Mouse (Mus musculus) right cerebral cortex, adult 2 months (tissue): ENCODE results near the gene Gm21987.
A peak's percentile ranks its signal among the peaks of the same experiment; 100 is the strongest.

Experiments used
- DNase-seq, 2 experiments: peaks; one replicate each; pipeline ENCODE4 v3.0.0; 2021 to 2022; ENCODE audit warnings: low spot score in 2 of 2

Gene Gm21987

DNA sequence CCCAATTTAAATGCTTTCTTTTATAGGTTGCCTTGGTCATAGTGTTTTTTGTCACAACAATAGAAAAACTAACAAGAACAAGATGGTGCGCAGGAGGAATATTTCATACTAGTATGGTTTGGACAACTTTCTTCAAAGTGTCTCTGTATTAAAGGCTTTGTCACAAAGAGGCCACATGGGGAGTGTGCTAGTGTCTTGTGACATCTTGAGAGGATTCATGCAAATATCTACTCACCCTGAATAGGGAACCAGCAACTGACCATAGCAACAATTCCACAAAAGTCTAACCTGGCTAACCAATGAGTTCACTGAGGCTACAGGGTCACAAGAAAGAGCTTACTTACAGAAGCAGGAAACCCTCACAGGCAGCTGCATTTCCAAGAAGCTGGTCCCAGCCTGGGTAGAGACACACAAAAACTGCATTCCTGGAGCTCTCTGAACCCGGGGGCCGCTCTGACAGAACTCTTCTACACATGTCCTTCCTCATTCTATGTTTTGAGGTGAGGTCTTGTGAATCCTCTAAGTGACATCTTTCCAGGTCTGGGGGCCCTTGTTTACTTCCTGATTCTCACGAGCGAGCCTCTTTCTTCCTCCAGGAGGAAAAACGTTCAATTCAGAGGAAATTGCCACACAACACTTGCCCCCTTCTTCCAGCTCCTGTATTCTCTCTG lies 48.4 kb downstream of the Gm21987 start:
- no peak for DNase-seq

DNA sequence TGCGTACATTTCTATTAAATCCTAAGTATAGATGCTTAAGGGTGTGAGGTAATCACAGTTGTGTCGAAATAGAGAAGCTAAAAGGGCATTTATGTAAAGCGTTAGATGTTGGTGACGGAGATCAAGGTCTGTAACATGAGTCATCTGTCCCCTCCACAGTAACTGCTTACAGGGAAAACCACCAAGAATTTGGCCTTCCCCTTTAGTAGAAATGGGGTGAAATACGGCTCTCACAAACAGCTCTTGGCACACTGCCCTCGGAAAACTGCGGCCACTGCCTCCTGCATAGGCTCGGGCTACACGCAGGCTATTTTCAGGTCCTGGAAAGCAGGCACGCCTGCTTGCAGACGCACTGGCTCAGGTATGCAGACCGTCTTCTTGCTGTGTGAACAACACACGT lies 49.3 kb downstream of the Gm21987 start:
- DNase-seq = no peak

DNA sequence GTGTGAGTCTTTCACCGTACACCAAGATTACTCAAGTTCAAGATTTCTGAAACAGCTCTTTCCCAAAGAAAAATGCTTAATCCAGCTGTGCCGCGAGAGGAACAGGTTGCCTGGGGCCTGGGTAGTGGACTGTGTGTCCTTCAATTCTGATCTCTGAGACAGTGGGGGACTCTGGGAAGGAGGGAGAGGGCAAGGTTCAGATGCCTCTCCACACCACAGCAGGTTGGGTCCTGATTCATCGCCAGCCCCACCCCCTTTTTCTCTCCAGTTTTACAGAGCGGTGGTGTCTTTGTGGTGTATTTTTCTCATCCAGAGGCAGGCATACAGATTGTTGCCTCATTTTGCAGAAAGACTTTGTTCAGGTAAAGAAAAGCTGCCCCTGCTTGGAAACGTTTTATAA lies 51.4 kb downstream of the Gm21987 start:
- no peak for DNase-seq

DNA sequence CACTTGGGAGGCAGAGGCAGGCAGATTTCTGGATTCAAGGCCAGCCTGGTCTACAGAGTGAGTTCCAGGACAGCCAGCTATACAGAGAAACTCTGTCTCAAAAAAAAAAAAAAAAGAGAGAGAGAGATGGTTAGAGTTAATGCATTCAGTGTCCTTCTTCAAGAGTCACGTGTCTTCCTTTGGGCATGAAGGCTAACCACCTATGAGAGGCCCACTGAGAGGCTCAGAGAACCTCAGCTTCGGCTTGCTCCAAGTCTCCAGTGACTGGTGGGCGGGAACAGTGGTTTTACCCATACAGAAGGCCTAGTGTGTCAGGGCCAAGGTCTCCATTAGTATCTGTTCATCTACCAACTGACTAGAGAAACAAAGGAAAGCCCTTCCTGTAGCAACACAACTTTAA lies 52.2 kb downstream of the Gm21987 start:
- DNase-seq = no peak

DNA sequence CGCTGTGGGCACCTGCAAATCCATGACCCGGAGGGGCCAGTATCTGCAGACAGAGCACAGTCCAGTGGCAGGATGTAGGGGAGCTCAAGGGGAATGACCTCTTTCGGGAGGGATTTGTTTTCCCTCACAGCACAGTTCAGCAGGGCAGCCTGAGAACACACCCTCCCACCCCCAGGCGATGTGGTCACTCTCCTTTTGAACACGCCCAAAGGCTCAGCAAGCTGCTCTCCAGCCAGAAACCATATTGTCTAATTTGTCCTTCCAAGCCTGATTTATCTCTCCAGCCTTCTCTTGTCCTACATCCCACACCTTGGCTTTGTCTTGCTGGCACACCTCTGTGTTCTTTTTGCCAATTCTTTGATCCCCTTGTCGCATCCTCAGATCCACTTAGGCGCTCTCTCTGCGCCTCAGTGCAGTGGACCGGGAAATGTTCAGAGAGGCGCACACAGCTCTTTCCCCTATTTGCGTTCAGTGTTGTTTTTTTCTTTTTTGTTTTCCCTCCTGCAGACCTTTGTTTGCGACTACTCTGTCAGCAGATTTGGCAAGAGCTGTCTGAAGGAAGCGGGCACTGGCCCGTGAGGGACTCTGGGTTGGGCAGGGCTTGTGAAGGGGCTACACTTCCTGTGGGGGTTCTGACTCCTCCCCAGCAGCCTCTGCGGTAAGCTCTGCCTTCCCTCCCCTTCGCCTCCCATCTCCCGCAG lies 52.8 kb downstream of the Gm21987 start:
- DNase-seq = peak; percentile 14 to 30

DNA sequence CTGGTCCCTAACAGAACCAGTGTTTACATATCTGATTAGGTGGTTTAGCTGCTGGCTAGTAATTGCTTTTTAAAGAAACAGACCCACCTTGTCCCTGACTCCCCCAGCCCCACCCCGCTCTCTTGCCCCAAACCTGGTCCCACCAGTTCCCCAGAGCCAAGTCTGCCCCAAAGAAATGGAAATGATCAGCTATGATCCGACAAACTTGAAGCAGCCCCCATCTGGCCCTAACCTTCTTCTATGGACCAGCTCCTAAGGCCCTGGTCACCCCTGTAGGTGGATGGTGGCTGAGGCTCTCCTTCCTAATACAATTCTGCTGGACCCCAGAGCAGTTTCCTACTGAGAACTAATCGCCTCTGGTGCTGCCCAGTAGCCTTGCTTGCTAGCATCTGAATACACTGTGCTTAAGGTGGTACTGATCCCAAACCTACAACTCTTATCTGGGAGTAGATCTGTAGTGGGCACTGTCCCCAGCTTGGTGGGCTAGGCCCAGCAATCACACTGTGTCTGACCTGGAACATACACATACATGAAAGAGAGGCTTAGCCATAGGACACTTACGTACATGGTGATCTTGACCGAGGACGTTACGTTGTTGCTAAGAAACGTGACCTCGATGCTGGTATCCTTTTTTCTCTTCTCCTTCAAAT lies 53.6 kb downstream of the Gm21987 start:
- DNase-seq = no peak

DNA sequence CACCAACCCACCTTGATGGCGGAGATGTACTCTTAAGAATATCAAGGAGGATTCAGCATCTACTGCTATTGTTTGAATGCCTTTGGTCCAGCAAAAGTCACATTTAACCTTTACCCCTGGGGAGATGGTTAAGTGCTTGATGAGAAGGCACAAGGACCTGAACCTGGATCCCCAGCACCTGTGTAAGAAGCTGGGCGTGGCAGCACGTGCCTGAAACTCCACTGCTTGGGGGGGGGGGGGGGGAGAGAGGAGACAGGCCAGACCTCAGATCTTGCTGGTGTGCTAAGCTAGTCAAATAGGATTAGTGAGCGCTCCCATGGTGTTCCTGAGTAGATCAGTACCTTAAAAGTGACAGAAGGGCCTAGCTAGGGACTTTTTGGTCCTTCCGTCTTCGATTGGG lies 54.6 kb downstream of the Gm21987 start:
- no peak for DNase-seq

DNA sequence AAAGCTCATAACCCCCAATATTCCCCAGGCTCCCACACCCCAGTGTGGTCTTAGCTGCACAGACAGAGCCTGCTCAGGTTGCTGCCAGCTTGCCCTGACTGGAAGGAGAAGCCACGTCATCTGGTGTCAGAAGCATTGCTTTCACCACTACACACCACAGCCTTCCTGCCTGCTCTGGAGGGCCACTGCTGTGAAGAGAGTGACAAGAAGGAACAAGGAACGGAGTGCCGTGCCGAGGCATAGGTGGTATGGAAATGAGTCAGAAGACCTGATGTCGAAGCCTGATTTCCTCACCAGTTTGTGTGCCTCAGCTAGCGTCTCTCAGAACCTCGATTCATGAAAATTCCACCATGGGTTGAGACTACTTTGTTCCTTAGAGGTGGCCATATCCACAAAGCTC lies 56.8 kb downstream of the Gm21987 start:
- no peak for DNase-seq

DNA sequence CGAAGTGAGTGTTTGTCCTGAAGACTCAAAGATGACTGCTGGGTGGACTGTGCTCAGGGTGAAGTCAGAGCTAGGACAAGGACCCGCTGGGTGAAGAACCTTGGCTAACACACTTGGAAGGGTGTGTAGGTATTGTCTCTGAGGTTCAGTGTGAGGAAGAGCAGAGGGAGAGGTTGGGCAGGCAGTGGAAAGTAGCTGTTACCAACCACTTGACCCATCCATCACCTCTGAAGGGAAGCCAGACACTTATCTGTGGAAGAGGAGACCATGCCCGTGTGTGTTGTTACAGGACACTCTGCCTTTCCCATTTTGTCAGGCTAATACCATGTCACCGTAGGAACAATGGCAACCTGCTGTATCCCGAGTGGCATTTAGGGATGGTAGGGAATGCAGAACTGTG lies 59.5 kb downstream of the Gm21987 start:
- DNase-seq = no peak

DNA sequence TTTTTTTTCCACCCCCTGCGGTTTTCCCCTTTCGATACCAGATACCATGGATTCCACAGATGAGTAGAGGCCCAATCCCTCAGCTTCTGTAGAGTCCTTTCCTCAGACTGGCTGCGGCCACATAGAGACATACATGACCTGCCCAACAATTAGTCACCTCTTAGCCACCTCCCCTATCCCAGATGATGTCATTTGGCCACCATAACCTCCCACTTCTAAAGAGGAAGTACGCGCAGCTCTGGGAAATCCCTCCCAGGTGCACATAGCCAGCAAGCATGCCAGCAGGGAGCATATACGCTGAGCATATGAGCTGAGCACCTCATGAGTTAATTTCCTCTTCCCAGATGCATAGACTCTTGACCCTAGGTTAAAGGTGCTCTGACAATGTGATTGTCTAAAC lies 59.9 kb downstream of the Gm21987 start:
- no peak for DNase-seq

DNA sequence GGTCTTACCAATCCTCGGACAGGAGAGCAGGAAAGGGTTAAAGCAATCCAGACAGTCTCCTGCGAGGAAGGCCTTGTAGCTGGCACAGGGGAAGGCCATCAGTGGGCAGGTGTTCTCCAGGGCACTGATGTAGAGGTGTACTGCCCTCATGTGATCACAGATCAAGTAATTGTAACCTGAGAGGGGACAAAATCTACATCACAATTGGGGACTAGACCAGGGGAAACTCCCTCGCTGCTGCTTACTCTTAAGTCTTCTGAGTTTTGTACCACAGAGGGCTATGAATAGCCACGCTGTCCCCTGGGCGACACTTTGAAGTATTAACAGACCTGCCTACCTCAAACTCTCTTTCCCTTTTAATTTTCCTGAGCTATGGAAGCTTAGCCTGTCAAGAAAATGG lies 60.7 kb downstream of the Gm21987 start:
- DNase-seq = no peak

DNA sequence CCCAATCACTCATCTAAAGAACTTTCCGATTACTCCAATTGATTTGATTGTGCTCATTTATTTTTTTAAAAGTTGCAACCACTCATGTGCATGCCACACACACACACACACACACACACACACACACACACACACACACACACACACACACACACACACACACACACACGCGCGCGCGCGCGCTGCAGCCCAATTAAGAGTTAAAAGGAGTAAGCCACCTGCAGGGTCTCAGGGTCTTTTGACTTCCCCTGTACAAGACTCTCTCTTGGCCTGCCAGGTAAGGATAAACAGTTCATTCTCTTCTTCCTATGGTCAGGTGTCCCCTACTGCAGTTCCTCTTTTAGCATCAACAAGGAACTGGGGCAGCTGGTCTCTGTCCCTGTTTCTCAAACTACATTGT lies 61.6 kb downstream of the Gm21987 start:
- DNase-seq = no peak
